Mouse (Mus musculus) CH12.LX (cell line): ENCODE measurements around the gene Stk24.

Experiments used
- CTCF ChIP-seq, 2 experiments: IDR thresholded peaks in 1 of 2; conservative IDR thresholded peaks in 1 of 2; 2 replicates each; pipeline ENCODE4 v1.5.1; 2011 to 2012; ENCODE audit warnings: low read depth in 2 of 2, low read length in 2 of 2, improper control_type of control experiment in 1 of 2, inconsistent platforms in 1 of 2, mild to moderate bottlenecking in 1 of 2, moderate library complexity in 1 of 2
- NRF1 ChIP-seq: IDR thresholded peaks from 2 replicates; pipeline ENCODE4 v1.6.1; 2014; ENCODE audit warnings: low read depth, mild to moderate bottlenecking, inconsistent platforms, low read length, improper control_type of control experiment, moderate library complexity
- POLR2A ChIP-seq: IDR thresholded peaks from 2 replicates; pipeline ENCODE4 v1.6.1; 2011; ENCODE audit warnings: low read depth, mild to moderate bottlenecking, improper control_type of control experiment, low read length

- TF ChIP-seq CTCF (conservative IDR thresholded peaks at IDR 0.05 in 1 of 2, IDR thresholded peaks at IDR 0.05 in 1 of 2; ENCODE audit: low read depth in 2 of 2, low read length in 2 of 2) = no peak; a peak in 1 of 4 replicates
- peak; percentile 49; the same call in 1 of the 2 replicates for TF ChIP-seq NRF1
- TF ChIP-seq POLR2A = peak; percentile 80
Observed at GRCm38 (mm10) chr14:121379116-121379826, 540 bp downstream of the Stk24 start.
